Mouse (Mus musculus) macrophage (primary cell): ENCODE results near the gene Cavin4. TPM values are rescaled to one million over a fixed set of nuclear protein-coding genes. Genes with fewer than 3 reads are reported as not detected.
"Not testable (repeated sequence)": the region's sequence is repeated elsewhere in the genome, so short reads cannot be mapped to it uniquely, and the experiment has no call there.

Experiments used
- H3K27ac ChIP-seq: fragments of 350-480 bp; formaldehyde crosslinking; 2 replicates; pipeline ENCODE4 v1.9.0; 2021
- H3K36me3 ChIP-seq: fragments of 350-480 bp; formaldehyde crosslinking; 2 replicates; pipeline ENCODE4 v1.9.0; 2021; ENCODE audit errors: inconsistent target
- H3K4me3 ChIP-seq: fragments of 350-480 bp; formaldehyde crosslinking; 2 replicates; pipeline ENCODE4 v1.9.0; 2021; ENCODE audit errors: inconsistent target
- H3K79me2 ChIP-seq: fragments of 350-480 bp; formaldehyde crosslinking; 2 replicates; pipeline ENCODE4 v1.9.0; 2021; ENCODE audit errors: inconsistent target
- WGBS: methylation state at CpG from one replicate; pipeline ENCODE4 v1.1.7; 2026; ENCODE audit warnings: inconsistent platforms; ENCODE audit not compliant: missing documents; 5-methylcytosine and 5-hydroxymethylcytosine counted together
- polyA plus RNA-seq: library from polyadenylated mRNA; stranded (reverse); fragments of 250-400 nt; gene quantifications from 3 replicates; pipeline ENCODE4 v1.2.4, GENCODE M21; 2018; ENCODE audit warnings: inconsistent platforms

Gene Cavin4
- polyA plus RNA-seq, 1 experiment from 2014 or later: not detected

GRCm38 (mm10) chr4:48680648-48681343 is 17.5 kb downstream of the Cavin4 start:
- Histone ChIP-seq H3K36me3 (no peaks in the 10 kb centered on the region), H3K4me3 (no peak overlapping the region), H3K27ac (no peak overlapping the region), H3K79me2 (no peaks in the 10 kb centered on the region)
- 43% methylated on average over 10 of the region's 11 CpGs for WGBS

GRCm38 (mm10) chr4:48683126-48683525 is 19.8 kb downstream of the Cavin4 start:
- H3K36me3 ChIP-seq: no peaks in the 10 kb centered on the region
- no peak overlapping the region for H3K4me3 ChIP-seq
- no peaks in the 10 kb centered on the region for H3K79me2 ChIP-seq
- H3K27ac ChIP-seq: no peak overlapping the region
- 94% methylated on average over 7 of the region's 8 CpGs for WGBS

- H3K27ac ChIP-seq, H3K36me3 ChIP-seq, H3K79me2 ChIP-seq, H3K4me3 ChIP-seq: not testable (repeated sequence)
- WGBS: 93% methylated on average over 10 of the region's 21 CpGs
Measured at GRCm38 (mm10) chr4:48683633-48684209, 20.4 kb downstream of the Cavin4 start.

- 45% methylated on average over 7 of the region's 7 CpGs for WGBS
Measured at GRCm38 (mm10) chr4:48684593-48685187, 21.4 kb downstream of the Cavin4 start.

GRCm38 (mm10) chr4:48688148-48688547 is 24.8 kb downstream of the Cavin4 start:
- no peaks in the 10 kb centered on the region for H3K79me2 ChIP-seq
- no peak overlapping the region for H3K4me3 ChIP-seq
- H3K36me3 ChIP-seq: no peaks in the 10 kb centered on the region
- H3K27ac ChIP-seq: no peak overlapping the region
- WGBS: 90% methylated on average over 6 of the region's 6 CpGs

More at GRCm38 (mm10) chr4:48684593-48685187, 21.4 kb downstream of the Cavin4 start:
- Histone ChIP-seq H3K27ac (no peak overlapping the region), H3K79me2 (no peaks in the 10 kb centered on the region), H3K36me3 (no peaks in the 10 kb centered on the region), H3K4me3 (no peak overlapping the region)

GRCm38 (mm10) chr4:48690640-48691039 is 27.3 kb downstream of the Cavin4 start:
- Histone ChIP-seq H3K79me2 (no peaks in the 10 kb centered on the region), H3K36me3 (no peaks in the 10 kb centered on the region), H3K4me3 (no peak overlapping the region), H3K27ac (no peak overlapping the region)
- WGBS: 84% methylated on average over 9 of the region's 9 CpGs

- no peaks in the 10 kb centered on the region for H3K79me2 ChIP-seq
- no peak overlapping the region for H3K27ac ChIP-seq
- 55% methylated on average over 7 of the region's 7 CpGs for WGBS
- no peaks in the 10 kb centered on the region for H3K36me3 ChIP-seq
- no peak overlapping the region for H3K4me3 ChIP-seq
Measured at GRCm38 (mm10) chr4:48691793-48692437, 28.6 kb downstream of the Cavin4 start.

- WGBS: 81% methylated on average over 9 of the region's 9 CpGs
- Histone ChIP-seq H3K4me3 (no peak overlapping the region), H3K27ac (no peak overlapping the region), H3K79me2 (no peaks in the 10 kb centered on the region), H3K36me3 (no peaks in the 10 kb centered on the region)
Measured at GRCm38 (mm10) chr4:48692736-48693292, 29.5 kb downstream of the Cavin4 start.

GRCm38 (mm10) chr4:48696706-48697105 is 33.4 kb downstream of the Cavin4 start:
- no CpG with 5 or more reads among the region's 3 CpGs for WGBS
- Histone ChIP-seq H3K36me3 (no peaks in the 10 kb centered on the region), H3K79me2 (no peaks in the 10 kb centered on the region), H3K4me3 (no peak overlapping the region), H3K27ac (no peak overlapping the region)

GRCm38 (mm10) chr4:48697302-48697701 is 34.0 kb downstream of the Cavin4 start:
- WGBS: 86% methylated on average over 6 of the region's 11 CpGs

GRCm38 (mm10) chr4:48715865-48716650 is 52.7 kb downstream of the Cavin4 start:
- 92% methylated on average over 8 of the region's 8 CpGs for WGBS
- no peak overlapping the region for H3K27ac ChIP-seq

More at GRCm38 (mm10) chr4:48697302-48697701, 34.0 kb downstream of the Cavin4 start:
- H3K36me3 ChIP-seq: no peaks in the 10 kb centered on the region
- no peak overlapping the region for H3K27ac ChIP-seq
- no peak overlapping the region for H3K4me3 ChIP-seq
- no peaks in the 10 kb centered on the region for H3K79me2 ChIP-seq

GRCm38 (mm10) chr4:48716817-48717216 is 53.5 kb downstream of the Cavin4 start:
- no peaks in the 10 kb centered on the region for H3K79me2 ChIP-seq
- 83% methylated on average over 4 of the region's 4 CpGs for WGBS
- no peak overlapping the region for H3K4me3 ChIP-seq

More at GRCm38 (mm10) chr4:48715865-48716650, 52.7 kb downstream of the Cavin4 start:
- H3K4me3 ChIP-seq: no peak overlapping the region
- no peaks in the 10 kb centered on the region for H3K36me3 ChIP-seq
- H3K79me2 ChIP-seq: no peaks in the 10 kb centered on the region

More at GRCm38 (mm10) chr4:48716817-48717216, 53.5 kb downstream of the Cavin4 start:
- no peaks in the 10 kb centered on the region for H3K36me3 ChIP-seq
- H3K27ac ChIP-seq: no peak overlapping the region
